Mouse (Mus musculus) heart, embryonic 16.5 days (tissue): ENCODE measurements around the gene Sub1. TPM values are rescaled to one million over a fixed set of nuclear protein-coding genes. Genes with fewer than 3 reads are reported as not detected.

Experiments used
- polyA plus RNA-seq: library from polyadenylated mRNA; unstranded; fragments of >200 nt; fragmentation: Nextera tagmentation; extraction: Ambion mirVana; gene quantifications from 2 replicates; pipeline ENCODE4 v1.2.1, GENCODE M21; 2015

The Sub1 gene
- polyA plus RNA-seq, 1 experiment from 2014 or later: 491 TPM

Other genes starting within 250 kb of the Sub1 start
- 7.6 and 8.1 TPM in 2 replicates for gene Npr3, start 89.7 kb downstream of the Sub1 start, polyA plus RNA-seq
- 89.4 and 103 TPM in 2 replicates for gene Zfr, start 120.8 kb upstream of the Sub1 start, polyA plus RNA-seq
- 13.0 and 13.1 TPM in 2 replicates for gene Mtmr12, start 208.0 kb upstream of the Sub1 start, polyA plus RNA-seq